Mouse (Mus musculus): ENCODE data around the gene Ccdc115. TPM values are rescaled to one million over a fixed set of nuclear protein-coding genes. Genes with fewer than 3 reads are reported as not detected.

Ccdc115 gene
- polyA plus RNA-seq, 1 experiment from 2014 or later = 49.1 TPM

DNA sequence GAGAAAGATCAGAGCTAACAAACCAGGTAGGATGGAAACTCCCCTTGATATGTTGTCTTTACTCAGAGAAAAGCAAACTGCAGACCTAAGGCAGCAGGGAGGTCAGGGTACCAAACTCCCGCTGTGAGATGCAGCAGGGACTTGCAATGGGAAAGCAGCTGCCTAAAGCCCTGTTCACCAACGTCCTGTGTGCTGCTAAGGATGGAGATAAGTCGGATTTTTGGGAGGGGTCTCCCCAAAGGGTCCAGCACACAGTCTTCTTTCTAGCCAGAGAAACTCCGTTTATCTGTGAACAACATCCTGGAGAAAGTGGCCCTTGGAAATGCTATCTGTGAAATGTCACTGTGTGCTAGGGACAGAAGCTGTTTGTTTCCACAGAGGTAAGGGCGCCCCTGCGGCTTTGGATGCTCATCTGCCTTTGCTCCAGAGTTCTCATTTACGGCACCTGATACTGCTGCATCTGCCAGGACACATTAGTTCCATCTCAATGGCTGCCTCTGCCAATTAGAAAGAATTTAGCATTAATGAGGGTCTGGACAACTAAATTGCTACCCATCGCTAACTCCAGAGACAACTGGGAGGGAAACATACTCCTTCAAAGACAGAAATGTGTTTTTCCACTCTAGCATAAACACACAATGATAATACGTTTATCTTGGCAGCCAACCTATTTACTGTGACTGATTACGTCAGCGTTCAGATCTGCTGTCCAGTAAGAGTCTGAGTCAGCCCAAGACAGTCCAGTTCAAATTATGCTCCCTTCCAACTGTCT lies 40.1 kb downstream of the Ccdc115 start:
- 42% methylated on average over 11 of the region's 11 CpGs for WGBS
- Histone ChIP-seq H3K4me3 (ENCODE audit: low read depth, low read length) (no peak overlapping the region), H3K9me3 (ENCODE audit: control insufficient read depth, low read length) (no peaks in the 10 kb centered on the region), H3K9ac (ENCODE audit: low read depth, low read length) (no peak overlapping the region), H3K36me3 (ENCODE audit: control insufficient read depth, insufficient read depth, low read length) (no peaks in the 10 kb centered on the region), H3K27me3 (replicated peaks; ENCODE audit: control insufficient read depth, insufficient read depth, low read length) (no peaks in the 10 kb centered on the region), H3K4me1 (ENCODE audit: control insufficient read depth, insufficient read depth, low read length) (no peaks in the 10 kb centered on the region), H3K4me2 (ENCODE audit: low read depth, low read length) (no peak overlapping the region), H3K27ac (replicated peaks; ENCODE audit: low read depth, low read length) (no peak overlapping the region)
- ATAC-seq (ENCODE audit: low read depth) = peak; percentile 82; the same call in 1 of the 2 replicates
- DNase-seq (ENCODE audit: low spot score) = peak; percentile 37

DNA sequence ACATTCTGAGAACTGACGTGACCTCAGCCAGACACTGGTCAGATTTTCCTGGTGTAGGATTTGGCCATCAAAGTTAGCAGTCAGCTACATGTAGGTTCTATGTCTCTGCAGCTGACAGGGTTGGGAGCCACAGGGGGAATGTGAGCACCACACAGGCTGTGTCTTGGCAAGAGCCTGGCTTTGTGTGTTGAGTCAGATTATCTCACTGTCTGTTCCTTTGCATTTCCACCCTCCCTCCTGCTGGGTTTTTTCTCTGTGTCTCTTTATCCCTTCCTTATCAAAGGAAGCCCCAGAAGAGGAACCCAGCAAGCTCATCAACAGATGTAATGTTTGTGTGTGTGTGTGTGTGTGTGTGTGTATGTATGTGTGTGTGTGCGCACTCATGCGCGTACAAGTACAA lies 43.2 kb downstream of the Ccdc115 start:
- Histone ChIP-seq H3K4me2 (ENCODE audit: low read depth, low read length) (no peak overlapping the region), H3K9ac (ENCODE audit: low read depth, low read length) (no peak overlapping the region), H3K36me3 (ENCODE audit: control insufficient read depth, insufficient read depth, low read length) (no peaks in the 10 kb centered on the region), H3K27me3 (replicated peaks; ENCODE audit: control insufficient read depth, insufficient read depth, low read length) (no peaks in the 10 kb centered on the region), H3K27ac (replicated peaks; ENCODE audit: low read depth, low read length) (no peak overlapping the region), H3K4me3 (ENCODE audit: low read depth, low read length) (no peak overlapping the region), H3K9me3 (ENCODE audit: control insufficient read depth, low read length) (no peaks in the 10 kb centered on the region), H3K4me1 (ENCODE audit: control insufficient read depth, insufficient read depth, low read length) (no peaks in the 10 kb centered on the region)
- ATAC-seq (ENCODE audit: low read depth) (no peak), DNase-seq (ENCODE audit: low spot score) (no peak)
- 86% methylated on average over 4 of the region's 4 CpGs for WGBS

DNA sequence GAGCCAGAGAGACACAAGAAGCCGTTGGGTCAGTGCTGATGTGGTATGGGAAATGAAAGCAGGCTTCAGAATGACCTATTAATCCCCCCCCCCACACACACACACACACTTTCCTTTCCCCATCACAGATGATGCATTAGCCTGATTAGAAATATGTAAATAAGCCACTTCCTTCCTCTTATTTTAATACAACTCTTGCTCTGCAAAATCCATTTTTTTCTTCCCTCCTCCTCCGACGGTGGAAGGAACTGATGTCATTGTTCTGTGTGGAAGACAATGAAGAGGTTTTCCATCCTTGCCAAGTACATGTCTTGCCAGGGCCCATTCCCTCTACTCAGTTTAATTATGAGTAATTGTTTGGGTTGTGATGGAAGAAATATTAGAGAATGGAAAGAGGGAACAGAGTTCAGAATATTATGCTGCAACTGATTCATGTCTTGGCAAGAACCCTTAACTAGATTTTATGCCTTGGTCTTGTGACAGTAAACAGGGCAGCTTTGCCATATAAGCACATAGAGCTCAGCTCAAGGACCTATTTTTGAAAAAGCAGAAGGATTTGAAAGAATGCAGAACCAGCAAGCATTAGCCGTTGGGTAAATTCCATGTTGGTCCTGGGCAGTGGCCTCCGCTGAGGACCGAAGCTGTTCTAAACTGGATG lies 50.1 kb downstream of the Ccdc115 start:
- no peak overlapping the region for H3K4me2 ChIP-seq (ENCODE audit: low read depth, low read length)
- H3K27me3 ChIP-seq (replicated peaks; ENCODE audit: control insufficient read depth, insufficient read depth, low read length) = no peaks in the 10 kb centered on the region
- no peaks in the 10 kb centered on the region for H3K36me3 ChIP-seq (ENCODE audit: control insufficient read depth, insufficient read depth, low read length)
- H3K9ac ChIP-seq (ENCODE audit: low read depth, low read length) = no peak overlapping the region
- peak; percentile 60 for DNase-seq (ENCODE audit: low spot score)
- peak overlapping the region; percentile 52 for H3K27ac ChIP-seq (replicated peaks; ENCODE audit: low read depth, low read length)
- no peak for ATAC-seq (ENCODE audit: low read depth)
- H3K4me3 ChIP-seq (ENCODE audit: low read depth, low read length) = no peak overlapping the region
- no peaks in the 10 kb centered on the region for H3K4me1 ChIP-seq (ENCODE audit: control insufficient read depth, insufficient read depth, low read length)
- 62% methylated on average over 6 of the region's 6 CpGs for WGBS
- H3K9me3 ChIP-seq (ENCODE audit: control insufficient read depth, low read length) = no peaks in the 10 kb centered on the region

DNA sequence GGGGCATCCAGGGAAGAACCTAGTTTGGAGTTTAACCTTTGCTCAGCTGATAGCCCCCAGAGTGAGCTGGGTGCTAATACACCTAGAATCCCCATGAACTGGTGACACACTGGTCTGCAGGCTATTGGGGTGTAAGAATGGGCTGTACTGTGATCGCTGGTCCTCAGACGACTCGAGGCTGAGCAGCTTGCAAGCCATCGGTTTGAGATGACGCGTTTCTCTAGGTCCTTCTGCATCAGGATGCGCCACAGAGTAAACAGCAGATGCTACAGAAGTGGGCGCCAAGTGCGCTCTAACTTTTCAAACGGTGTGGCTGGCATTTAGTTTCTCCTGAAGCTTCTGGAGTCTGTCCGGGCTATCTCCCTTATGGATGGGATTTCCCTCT lies 50.6 kb downstream of the Ccdc115 start:
- no peak overlapping the region for H3K9ac ChIP-seq (ENCODE audit: low read depth, low read length)
- no peak for ATAC-seq (ENCODE audit: low read depth)
- WGBS = 90% methylated on average over 11 of the region's 11 CpGs

DNA sequence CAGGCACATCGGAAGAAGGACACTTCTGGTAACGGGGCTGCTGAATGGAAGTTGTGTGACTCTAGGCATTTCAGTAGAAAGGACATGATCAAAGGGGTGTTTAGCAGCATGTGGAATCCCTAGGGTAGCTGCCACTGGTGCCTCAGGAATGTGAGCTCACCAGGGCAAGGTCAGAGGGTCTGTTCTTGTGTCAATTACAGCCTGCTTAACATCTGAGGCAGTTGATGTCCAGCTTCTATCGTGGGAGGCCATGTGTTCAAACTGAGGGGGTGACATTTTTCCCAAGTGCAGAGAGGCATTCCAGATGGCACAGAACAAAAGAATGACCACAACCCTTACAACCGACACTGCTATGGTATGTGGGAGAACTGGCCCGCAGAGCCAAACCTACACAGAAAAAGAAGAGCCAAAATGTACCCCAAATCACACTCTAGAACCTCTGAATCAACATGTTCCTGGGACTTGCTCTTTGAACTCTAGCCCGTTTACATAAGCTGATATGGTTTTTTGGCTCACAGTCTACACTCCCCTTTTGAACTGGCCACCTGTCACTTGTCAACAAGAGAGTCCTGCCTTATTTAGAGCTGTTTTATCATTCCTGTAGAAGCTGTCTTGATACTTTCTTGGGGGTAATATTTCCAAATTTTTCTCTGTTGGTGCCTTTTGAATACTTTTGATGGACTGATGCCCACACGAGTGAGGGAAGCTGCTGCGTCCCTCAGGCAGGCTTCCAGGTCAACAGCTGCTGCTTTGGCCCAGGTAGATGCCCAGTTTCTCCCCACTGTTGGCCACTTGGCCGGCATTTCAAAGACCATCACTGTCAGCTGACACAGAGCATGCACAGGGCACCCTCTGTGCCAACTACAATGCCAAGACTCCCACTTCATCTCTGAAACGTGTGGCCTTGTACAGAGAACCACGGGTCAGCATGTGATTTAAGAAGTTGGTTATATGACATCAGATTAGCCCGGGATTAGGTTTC lies 51.8 kb downstream of the Ccdc115 start:
- no peak overlapping the region for H3K27ac ChIP-seq (replicated peaks; ENCODE audit: low read depth, low read length)
- 56% methylated on average over 12 of the region's 12 CpGs for WGBS

More for the DNA sequence above, 50.6 kb downstream of the Ccdc115 start:
- Histone ChIP-seq H3K4me3 (ENCODE audit: low read depth, low read length) (no peak overlapping the region), H3K27ac (replicated peaks; ENCODE audit: low read depth, low read length) (peak overlapping the region; percentile 52), H3K4me1 (ENCODE audit: control insufficient read depth, insufficient read depth, low read length) (no peaks in the 10 kb centered on the region), H3K36me3 (ENCODE audit: control insufficient read depth, insufficient read depth, low read length) (no peaks in the 10 kb centered on the region), H3K4me2 (ENCODE audit: low read depth, low read length) (no peak overlapping the region), H3K27me3 (replicated peaks; ENCODE audit: control insufficient read depth, insufficient read depth, low read length) (no peaks in the 10 kb centered on the region), H3K9me3 (ENCODE audit: control insufficient read depth, low read length) (no peaks in the 10 kb centered on the region)
- DNase-seq (ENCODE audit: low spot score) = no peak

More for the DNA sequence above, 51.8 kb downstream of the Ccdc115 start:
- no peak overlapping the region for H3K4me3 ChIP-seq (ENCODE audit: low read depth, low read length)
- no peaks in the 10 kb centered on the region for H3K27me3 ChIP-seq (replicated peaks; ENCODE audit: control insufficient read depth, insufficient read depth, low read length)
- no peak overlapping the region for H3K9ac ChIP-seq (ENCODE audit: low read depth, low read length)
- no peaks in the 10 kb centered on the region for H3K4me1 ChIP-seq (ENCODE audit: control insufficient read depth, insufficient read depth, low read length)
- ATAC-seq (ENCODE audit: low read depth) = no peak
- no peak overlapping the region for H3K4me2 ChIP-seq (ENCODE audit: low read depth, low read length)
- no peak for DNase-seq (ENCODE audit: low spot score)
- H3K9me3 ChIP-seq (ENCODE audit: control insufficient read depth, low read length) = no peaks in the 10 kb centered on the region
- no peaks in the 10 kb centered on the region for H3K36me3 ChIP-seq (ENCODE audit: control insufficient read depth, insufficient read depth, low read length)

Small RNAs within 50 kb of the gene (microRNA-seq; reads per million reads assigned to microRNA genes)
- 1.00 reads per million for gene Mir5103 (ENCODE audit: borderline number of aligned reads)

Other genes starting within 250 kb of the Ccdc115 start
- gene Imp4, start 179 bp upstream of the Ccdc115 start, polyA plus RNA-seq (2014; fragmentation: Nextera tagmentation; extraction: Ambion mirVana) = 71.5 and 74.6 TPM in 2 replicates
- 18.1 and 19.4 TPM in 2 replicates for gene Ptpn18, start 20.1 kb upstream of the Ccdc115 start, polyA plus RNA-seq (2014; fragmentation: Nextera tagmentation; extraction: Ambion mirVana)
- not detected in 2 replicates for gene Prss39, start 58.7 kb upstream of the Ccdc115 start, polyA plus RNA-seq (2014; fragmentation: Nextera tagmentation; extraction: Ambion mirVana)
- gene Cfc1, start 96.0 kb upstream of the Ccdc115 start, polyA plus RNA-seq (2014; fragmentation: Nextera tagmentation; extraction: Ambion mirVana) = 0.35 and 0.67 TPM in 2 replicates
- gene Prss40, start 121.3 kb upstream of the Ccdc115 start, polyA plus RNA-seq (2014; fragmentation: Nextera tagmentation; extraction: Ambion mirVana) = not detected in 2 replicates
- 1.1 TPM in 2 replicates for gene Amer3, start 140.0 kb upstream of the Ccdc115 start, polyA plus RNA-seq (2014; fragmentation: Nextera tagmentation; extraction: Ambion mirVana)